Mouse (Mus musculus) liver, adult 2 months (tissue): ENCODE results near the gene Tuba4a. TPM values are rescaled to one million over a fixed set of nuclear protein-coding genes. Genes with fewer than 3 reads are reported as not detected.

ENCODE experiments used
- DNase-seq: peaks from one replicate; pipeline ENCODE4 v3.0.0-alpha.2; 2011; ENCODE audit warnings: low read depth, low spot score; ENCODE audit errors: extremely low read depth
- H3K27ac ChIP-seq: fragments of 200-500 bp; replicated peaks from 2 replicates; pipeline ENCODE4 v1.5.1; 2012; ENCODE audit warnings: low read depth, mild to moderate bottlenecking, control low read depth, inconsistent platforms, low read length; ENCODE audit not compliant: insufficient read depth
- H3K27me3 ChIP-seq: fragments of 200-500 bp; 2 replicates; pipeline ENCODE4 v1.6.1; 2012; ENCODE audit warnings: mild to moderate bottlenecking, moderate library complexity, low read length, inconsistent platforms; ENCODE audit not compliant: control insufficient read depth, insufficient read depth
- H3K36me3 ChIP-seq: fragments of 200-500 bp; 2 replicates; pipeline ENCODE4 v1.6.1; 2012; ENCODE audit warnings: low read length, inconsistent platforms; ENCODE audit not compliant: control insufficient read depth, insufficient read depth
- H3K4me1 ChIP-seq: fragments of 200-500 bp; 2 replicates; pipeline ENCODE4 v1.6.1; 2011; ENCODE audit warnings: low read length; ENCODE audit not compliant: control insufficient read depth, insufficient read depth
- H3K4me3 ChIP-seq: fragments of 200-500 bp; 2 replicates; pipeline ENCODE4 v1.5.1; 2011; ENCODE audit warnings: low read depth, mild to moderate bottlenecking, control low read depth, low read length, moderate library complexity; ENCODE audit not compliant: insufficient read depth
- H3K79me2 ChIP-seq: fragments of 200-500 bp; 2 replicates; pipeline ENCODE4 v1.6.1; 2012; ENCODE audit warnings: inconsistent platforms, mild to moderate bottlenecking, low read length, moderate library complexity; ENCODE audit not compliant: control insufficient read depth, insufficient read depth
- H3K9ac ChIP-seq: fragments of 200-500 bp; 2 replicates; pipeline ENCODE4 v1.6.1; 2012; ENCODE audit warnings: low read depth, mild to moderate bottlenecking, control low read depth, inconsistent platforms, low read length
- CTCF ChIP-seq: fragments of 200-500 bp; IDR thresholded peaks from 2 replicates; pipeline ENCODE4 v1.5.1; 2011; ENCODE audit warnings: low read depth, low read length, control low read depth
- POLR2A ChIP-seq: fragments of 200-500 bp; IDR thresholded peaks from 2 replicates; pipeline ENCODE4 v1.6.1; 2011; ENCODE audit warnings: low read length, control low read depth; ENCODE audit not compliant: insufficient read depth; ENCODE audit errors: extremely low read depth
- WGBS: fragments of 180-500 bp; shearing (Covaris S2); methylation state at CpG from one replicate; pipeline ENCODE4 v1.1.7; 2018; 5-methylcytosine and 5-hydroxymethylcytosine counted together
- polyA plus RNA-seq: library from polyadenylated mRNA; depleted of rRNA; stranded (reverse); fragments of >200 nt; gene quantifications from 2 replicates; pipeline ENCODE4 v1.2.3, GENCODE M21; 2012
- total RNA-seq: library from RNA; depleted of rRNA; stranded (reverse); fragments of >200 nt; gene quantifications from 2 replicates; pipeline ENCODE4 v1.2.3, GENCODE M21; 2014

Tuba4a gene
- total and polyA plus RNA-seq, 2 experiments = 80.9 to 242 TPM

DNA sequence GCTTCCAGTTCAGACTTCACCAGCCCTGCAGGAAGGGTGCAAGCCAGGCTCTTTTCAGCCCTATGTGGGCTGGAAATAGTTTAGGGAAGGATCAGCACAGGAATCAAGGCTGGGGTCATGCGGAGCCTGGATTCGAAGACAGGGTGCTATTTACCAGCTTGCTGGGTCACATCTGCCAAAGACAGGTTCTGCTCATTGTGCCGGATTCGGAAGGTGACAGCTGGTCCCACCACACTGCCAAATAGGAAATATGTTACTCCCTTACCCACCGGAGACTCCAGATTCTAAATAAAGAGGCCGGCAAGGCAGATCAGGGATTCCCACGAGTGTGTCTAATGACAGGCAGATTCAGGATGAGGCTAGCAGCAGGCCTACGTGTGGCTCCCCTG lies 35.0 kb upstream of the Tuba4a start:
- Histone ChIP-seq H3K9ac (no peak overlapping the region), H3K4me3 (no peak overlapping the region), H3K27ac (no peak overlapping the region), H3K27me3 (no peaks in the 10 kb centered on the region), H3K79me2 (no peaks in the 10 kb centered on the region), H3K4me1 (peaks cover 2% of the 10 kb centered on the region), H3K36me3 (no peaks in the 10 kb centered on the region)
- 74% methylated on average over 8 of the region's 8 CpGs for WGBS
- no peak for TF ChIP-seq CTCF
- no peak for TF ChIP-seq POLR2A
- DNase-seq = no peak

GRCm38 (mm10) chr1:75253849-75254624 lies 34.4 kb upstream of the Tuba4a start:
- Histone ChIP-seq H3K27me3 (no peaks in the 10 kb centered on the region), H3K9ac (no peak overlapping the region), H3K36me3 (no peaks in the 10 kb centered on the region), H3K79me2 (no peaks in the 10 kb centered on the region), H3K4me3 (no peak overlapping the region), H3K4me1 (peaks cover 2% of the 10 kb centered on the region), H3K27ac (no peak overlapping the region)
- TF ChIP-seq POLR2A (no peak), CTCF (peak; percentile 73)
- DNase-seq = peak; percentile 57
- WGBS = 61% methylated on average over 16 of the region's 16 CpGs

- Histone ChIP-seq H3K4me1 (peaks cover 2% of the 10 kb centered on the region), H3K36me3 (no peaks in the 10 kb centered on the region), H3K9ac (no peak overlapping the region), H3K27me3 (no peaks in the 10 kb centered on the region), H3K4me3 (no peak overlapping the region), H3K27ac (no peak overlapping the region), H3K79me2 (no peaks in the 10 kb centered on the region)
- DNase-seq = no peak
- no peak for TF ChIP-seq POLR2A
- TF ChIP-seq CTCF = peak; percentile 9; the same call in 1 of the 2 replicates
- 79% methylated on average over 16 of the region's 16 CpGs for WGBS
These were observed 33.4 kb upstream of the Tuba4a start for GRCm38 (mm10) chr1:75253029-75253428.

DNA sequence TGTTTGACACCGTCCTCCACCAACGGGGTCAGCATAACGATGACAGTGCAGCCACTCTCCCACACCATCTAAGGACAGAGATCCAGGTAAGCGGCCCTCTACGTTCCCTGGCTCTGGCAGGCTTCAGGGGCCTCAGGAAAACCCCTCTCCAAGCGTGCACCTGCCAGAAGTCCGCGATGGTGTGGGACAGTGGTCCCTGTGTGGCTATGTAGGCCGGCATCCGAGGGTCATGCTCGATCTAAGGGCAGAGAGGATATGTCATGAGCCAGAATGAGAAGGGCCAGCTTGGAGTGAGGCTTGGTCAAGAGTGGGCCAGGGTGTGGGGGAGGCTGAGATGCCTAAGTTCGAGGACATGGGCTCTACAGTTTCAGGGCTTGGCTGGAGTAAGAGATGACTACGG lies 32.6 kb upstream of the Tuba4a start:
- Histone ChIP-seq H3K27me3 (no peaks in the 10 kb centered on the region), H3K79me2 (no peaks in the 10 kb centered on the region), H3K36me3 (no peaks in the 10 kb centered on the region), H3K4me1 (peaks cover 2% of the 10 kb centered on the region), H3K4me3 (no peak overlapping the region), H3K27ac (no peak overlapping the region), H3K9ac (no peak overlapping the region)
- no peak for DNase-seq
- TF ChIP-seq CTCF = no peak
- no peak for TF ChIP-seq POLR2A
- WGBS = 77% methylated on average over 13 of the region's 13 CpGs

- DNase-seq = peak; percentile 75
- H3K27ac ChIP-seq = peak overlapping the region; percentile 40
- H3K9ac ChIP-seq = peak overlapping the region; percentile 60
- WGBS = 2% methylated on average over 21 of the region's 22 CpGs
- peaks cover 2% of the 10 kb centered on the region for H3K4me1 ChIP-seq
- TF ChIP-seq POLR2A (no peak), CTCF (peak; percentile 90)
- peak overlapping the region; percentile 25 for H3K4me3 ChIP-seq
- no peaks in the 10 kb centered on the region for H3K36me3 ChIP-seq
- H3K79me2 ChIP-seq = no peaks in the 10 kb centered on the region
- no peaks in the 10 kb centered on the region for H3K27me3 ChIP-seq
These were observed 31.7 kb upstream of the Tuba4a start for GRCm38 (mm10) chr1:75251112-75251970.
